Mouse (Mus musculus) urinary bladder, postnatal 14 days (tissue): Measurements from ENCODE around the gene Slc6a8.

Experiments
- DNase-seq: peaks from one replicate; pipeline ENCODE4 v3.0.0; 2021; ENCODE audit warnings: low spot score

Gene Slc6a8

GRCm38 (mm10) chrX:73672879-73673618 lies at the start of gene Slc6a8:
Gene Slc6a8 (plus strand): TSS chrX:73673150.
- peak; percentile 75 for DNase-seq

GRCm38 (mm10) chrX:73626981-73627380 lies 46.0 kb upstream of the Slc6a8 start:
- DNase-seq, result no peak

- DNase-seq, result no peak
Observed at GRCm38 (mm10) chrX:73635425-73635824, 37.5 kb upstream of the Slc6a8 start.

GRCm38 (mm10) chrX:73637415-73637814 lies 35.5 kb upstream of the Slc6a8 start:
- DNase-seq, result no peak

GRCm38 (mm10) chrX:73639255-73639675 lies 33.7 kb upstream of the Slc6a8 start, which contains the start of gene Dusp9:
Gene Dusp9 (plus strand): TSS chrX:73639419.
- peak; percentile 30 for DNase-seq

- DNase-seq, result no peak
Observed at GRCm38 (mm10) chrX:73639901-73640469, 33.0 kb upstream of the Slc6a8 start.

GRCm38 (mm10) chrX:73645121-73645520 lies 27.8 kb upstream of the Slc6a8 start:
- DNase-seq, result no peak

GRCm38 (mm10) chrX:73650869-73651268 lies 22.1 kb upstream of the Slc6a8 start:
- DNase-seq, result no peak

GRCm38 (mm10) chrX:73653392-73653791 lies 19.6 kb upstream of the Slc6a8 start:
- no peak for DNase-seq

- peak; percentile 76 for DNase-seq
Observed at GRCm38 (mm10) chrX:73654177-73654576, 18.8 kb upstream of the Slc6a8 start.

- DNase-seq, result peak; percentile 37
Observed at GRCm38 (mm10) chrX:73655529-73655928, 17.4 kb upstream of the Slc6a8 start.

GRCm38 (mm10) chrX:73658391-73658790 lies 14.6 kb upstream of the Slc6a8 start:
- DNase-seq, result no peak

- DNase-seq, result no peak
Observed at GRCm38 (mm10) chrX:73658936-73659574, 13.9 kb upstream of the Slc6a8 start.

GRCm38 (mm10) chrX:73659575-73660283 lies 13.2 kb upstream of the Slc6a8 start, which contains the start of gene Pnck:
Gene Pnck (minus strand): TSS chrX:73660117.
- no peak for DNase-seq

- DNase-seq, result no peak
Observed at GRCm38 (mm10) chrX:73660284-73660665, 12.7 kb upstream of the Slc6a8 start.

- DNase-seq, result no peak
Observed at GRCm38 (mm10) chrX:73663143-73663542, 9.8 kb upstream of the Slc6a8 start.

- DNase-seq, result peak; percentile 56
Observed at GRCm38 (mm10) chrX:73672031-73672431, 919 bp upstream of the Slc6a8 start.

- no peak for DNase-seq
Observed at GRCm38 (mm10) chrX:73673619-73673967, 643 bp downstream of the Slc6a8 start.

- peak; percentile 8 for DNase-seq
Observed at GRCm38 (mm10) chrX:73673968-73674661, 1.2 kb downstream of the Slc6a8 start.

GRCm38 (mm10) chrX:73675231-73675630 lies 2.3 kb downstream of the Slc6a8 start:
- no peak for DNase-seq

GRCm38 (mm10) chrX:73676668-73677067 lies 3.7 kb downstream of the Slc6a8 start:
- DNase-seq, result no peak

GRCm38 (mm10) chrX:73684156-73684555 lies 11.2 kb downstream of the Slc6a8 start:
- no peak for DNase-seq
